Mouse (Mus musculus): ENCODE results near the gene Gm10217. TPM values are rescaled to one million over a fixed set of nuclear protein-coding genes. Genes with fewer than 3 reads are reported as not detected.

The Gm10217 gene
- polyA plus RNA-seq (2012; rRNA removed) (not detected in 2 replicates), polyA plus RNA-seq (2014; fragmentation: Nextera tagmentation; extraction: Ambion mirVana) (not detected in 2 replicates)

DNA sequence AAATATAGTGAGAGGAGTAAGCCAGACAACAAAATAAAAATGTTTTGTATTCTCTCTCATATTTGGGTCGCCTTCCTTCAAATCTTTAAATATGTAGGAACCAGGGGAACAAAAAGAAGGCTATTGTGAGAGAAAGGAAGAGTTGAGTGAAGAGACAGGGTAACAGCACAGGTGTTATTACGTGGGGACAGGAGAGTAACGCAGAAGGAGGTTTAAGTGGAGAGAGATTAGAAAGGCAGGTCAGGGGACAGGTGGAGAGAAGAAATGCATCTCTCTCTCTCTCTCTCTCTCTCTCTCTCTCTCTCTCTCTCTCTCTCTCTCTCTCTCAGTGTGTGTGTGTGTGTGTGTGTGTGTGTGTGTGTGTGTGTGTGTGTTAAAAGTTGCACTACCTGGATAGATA lies at the start of gene Gm10217:
TSS of gene Gm10217 (plus strand) at position 301 of the 400 bp plus-strand sequence.
- Histone ChIP-seq H3K4me1 (replicated peaks; ENCODE audit: control insufficient read depth in 2 of 2, insufficient read depth in 2 of 2, low read length in 1 of 2) (no peaks in the 10 kb centered on the region), H3K9me3 (ENCODE audit: control insufficient read depth, low read length) (no peaks in the 10 kb centered on the region), H3K36me3 (replicated peaks; ENCODE audit: control insufficient read depth, insufficient read depth, low read depth) (no peaks in the 10 kb centered on the region), H3K4me2 (ENCODE audit: low read depth) (no peak within 1 kb of the TSS), H3K27me3 (ENCODE audit: control insufficient read depth, insufficient read depth, low read length) (no peaks in the 10 kb centered on the region), H3K9ac (replicated peaks) (no peak within 1 kb of the TSS), H3K27ac (no peak within 1 kb of the TSS), H3K4me3 (ENCODE audit: insufficient read depth in 1 of 2, low read depth in 2 of 2, low read length in 2 of 2) (no peak within 1 kb of the TSS)
- 53% methylated on average over 3 of the region's 3 CpGs for WGBS (ENCODE audit: insufficient replicate concordance)
- TF ChIP-seq CTCF (IDR thresholded peaks at IDR 0.05; ENCODE audit: low read depth) (no peak), EP300 (IDR thresholded peaks at IDR 0.05; ENCODE audit: low read depth) (no peak)
- ATAC-seq (ENCODE audit: insufficient read depth) (no peak), DNase-seq (ENCODE audit: low read depth in 3 of 3, low spot score in 3 of 3) (no peak)

DNA sequence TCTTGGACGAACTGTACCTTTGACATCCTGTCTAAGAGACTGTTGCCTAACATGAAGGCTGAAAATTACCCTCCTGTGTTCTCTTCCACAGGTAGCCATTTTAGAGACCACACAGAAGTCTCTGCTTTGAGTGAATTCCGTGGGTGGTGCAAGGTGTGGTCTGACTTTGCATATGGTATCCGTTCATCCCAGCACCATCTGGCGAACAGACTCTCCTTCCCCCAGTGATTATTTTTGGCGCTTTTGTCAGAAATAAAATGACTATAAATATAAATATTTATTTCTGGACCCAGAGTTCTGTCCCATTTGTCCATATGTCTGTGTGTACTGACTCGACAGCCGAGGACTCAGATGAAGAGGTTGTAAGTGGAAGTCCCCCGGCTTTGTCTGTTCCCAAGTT lies 39.3 kb upstream of the Gm10217 start:
- Histone ChIP-seq H3K4me3 (ENCODE audit: insufficient read depth in 1 of 2, low read depth in 2 of 2, low read length in 2 of 2) (no peak overlapping the region), H3K9me3 (ENCODE audit: control insufficient read depth, low read length) (no peaks in the 10 kb centered on the region), H3K27ac (no peak overlapping the region), H3K9ac (replicated peaks) (no peak overlapping the region), H3K36me3 (replicated peaks; ENCODE audit: control insufficient read depth, insufficient read depth, low read depth) (no peaks in the 10 kb centered on the region), H3K27me3 (ENCODE audit: control insufficient read depth, insufficient read depth, low read length) (no peaks in the 10 kb centered on the region), H3K4me2 (ENCODE audit: low read depth) (no peak overlapping the region), H3K4me1 (replicated peaks; ENCODE audit: control insufficient read depth in 2 of 2, insufficient read depth in 2 of 2, low read length in 1 of 2) (no peaks in the 10 kb centered on the region)
- DNase-seq (ENCODE audit: low read depth in 3 of 3, low spot score in 3 of 3), result no peak
- ATAC-seq (ENCODE audit: insufficient read depth), result no peak
- 64% methylated on average over 8 of the region's 8 CpGs for WGBS (ENCODE audit: insufficient replicate concordance)
- no peak for TF ChIP-seq EP300 (IDR thresholded peaks at IDR 0.05; ENCODE audit: low read depth)
- no peak for TF ChIP-seq CTCF (IDR thresholded peaks at IDR 0.05; ENCODE audit: low read depth)

GRCm38 (mm10) chr8:9840257-9840656 lies 23.8 kb upstream of the Gm10217 start:
- H3K4me1 ChIP-seq (replicated peaks; ENCODE audit: control insufficient read depth in 2 of 2, insufficient read depth in 2 of 2, low read length in 1 of 2), result no peaks in the 10 kb centered on the region
- TF ChIP-seq EP300 (IDR thresholded peaks at IDR 0.05; ENCODE audit: low read depth) (no peak), CTCF (IDR thresholded peaks at IDR 0.05; ENCODE audit: low read depth) (no peak)
- no peak overlapping the region for H3K4me3 ChIP-seq (ENCODE audit: insufficient read depth in 1 of 2, low read depth in 2 of 2, low read length in 2 of 2)
- H3K27ac ChIP-seq, result no peak overlapping the region
- 70% methylated on average over 3 of the region's 3 CpGs for WGBS (ENCODE audit: insufficient replicate concordance)
- H3K27me3 ChIP-seq (ENCODE audit: control insufficient read depth, insufficient read depth, low read length), result no peaks in the 10 kb centered on the region
- no peak overlapping the region for H3K4me2 ChIP-seq (ENCODE audit: low read depth)
- no peak overlapping the region for H3K9ac ChIP-seq (replicated peaks)
- H3K36me3 ChIP-seq (replicated peaks; ENCODE audit: control insufficient read depth, insufficient read depth, low read depth), result no peaks in the 10 kb centered on the region
- H3K9me3 ChIP-seq (ENCODE audit: control insufficient read depth, low read length), result no peaks in the 10 kb centered on the region
- DNase-seq (ENCODE audit: low read depth in 3 of 3, low spot score in 3 of 3) (no peak), ATAC-seq (ENCODE audit: insufficient read depth) (no peak)

GRCm38 (mm10) chr8:9859286-9859685 lies 4.8 kb upstream of the Gm10217 start:
- Histone ChIP-seq H3K36me3 (replicated peaks; ENCODE audit: control insufficient read depth, insufficient read depth, low read depth) (no peaks in the 10 kb centered on the region), H3K4me1 (replicated peaks; ENCODE audit: control insufficient read depth in 2 of 2, insufficient read depth in 2 of 2, low read length in 1 of 2) (no peaks in the 10 kb centered on the region), H3K9me3 (ENCODE audit: control insufficient read depth, low read length) (no peaks in the 10 kb centered on the region), H3K4me2 (ENCODE audit: low read depth) (no peak overlapping the region), H3K27me3 (ENCODE audit: control insufficient read depth, insufficient read depth, low read length) (no peaks in the 10 kb centered on the region), H3K9ac (replicated peaks) (no peak overlapping the region), H3K4me3 (ENCODE audit: insufficient read depth in 1 of 2, low read depth in 2 of 2, low read length in 2 of 2) (no peak overlapping the region), H3K27ac (no peak overlapping the region)
- ATAC-seq (ENCODE audit: insufficient read depth) (no peak), DNase-seq (ENCODE audit: low read depth in 3 of 3, low spot score in 3 of 3) (no peak)
- WGBS (ENCODE audit: insufficient replicate concordance), result 15% methylated on average over 2 of the region's 2 CpGs
- TF ChIP-seq EP300 (IDR thresholded peaks at IDR 0.05; ENCODE audit: low read depth) (no peak), CTCF (IDR thresholded peaks at IDR 0.05; ENCODE audit: low read depth) (no peak)

- no peak overlapping the region for H3K4me2 ChIP-seq (ENCODE audit: low read depth)
- H3K36me3 ChIP-seq (replicated peaks; ENCODE audit: control insufficient read depth, insufficient read depth, low read depth), result no peaks in the 10 kb centered on the region
- no peaks in the 10 kb centered on the region for H3K4me1 ChIP-seq (replicated peaks; ENCODE audit: control insufficient read depth in 2 of 2, insufficient read depth in 2 of 2, low read length in 1 of 2)
- H3K9ac ChIP-seq (replicated peaks), result no peak overlapping the region
- no peak for DNase-seq (ENCODE audit: low read depth in 3 of 3, low spot score in 3 of 3)
- ATAC-seq (ENCODE audit: insufficient read depth), result no peak
- TF ChIP-seq EP300 (IDR thresholded peaks at IDR 0.05; ENCODE audit: low read depth) (no peak), CTCF (IDR thresholded peaks at IDR 0.05; ENCODE audit: low read depth) (no peak)
- no peaks in the 10 kb centered on the region for H3K27me3 ChIP-seq (ENCODE audit: control insufficient read depth, insufficient read depth, low read length)
- no peak overlapping the region for H3K27ac ChIP-seq
- WGBS (ENCODE audit: insufficient replicate concordance), result 59% methylated on average over 10 of the region's 10 CpGs
- H3K9me3 ChIP-seq (ENCODE audit: control insufficient read depth, low read length), result no peaks in the 10 kb centered on the region
- no peak overlapping the region for H3K4me3 ChIP-seq (ENCODE audit: insufficient read depth in 1 of 2, low read depth in 2 of 2, low read length in 2 of 2)
Measured at GRCm38 (mm10) chr8:9860539-9861203, 3.4 kb upstream of the Gm10217 start.

All from liver, embryonic 14.5 days (tissue).